Mouse (Mus musculus): ENCODE measurements around the gene Paqr9. TPM values are rescaled to one million over a fixed set of nuclear protein-coding genes. Genes with fewer than 3 reads are reported as not detected.

Paqr9 gene
- total RNA-seq, 2 experiments from 2014 or later, result 8.4 to 16.1 TPM

GRCm38 (mm10) chr9:95574116-95574515 lies 14.7 kb downstream of the Paqr9 start:
- DNase-seq (ENCODE audit: low spot score in 2 of 2), result no peak

- no peak for DNase-seq (ENCODE audit: low spot score in 2 of 2)
Measured at GRCm38 (mm10) chr9:95577502-95577901, 18.0 kb downstream of the Paqr9 start.

GRCm38 (mm10) chr9:95578366-95578895 lies 19.0 kb downstream of the Paqr9 start:
- DNase-seq (ENCODE audit: low spot score in 2 of 2), result peak in 1 of 2 experiments; percentile 18

GRCm38 (mm10) chr9:95581021-95581757 lies 21.7 kb downstream of the Paqr9 start:
- no peak for DNase-seq (ENCODE audit: low spot score in 2 of 2)

- no peak for DNase-seq (ENCODE audit: low spot score in 2 of 2)
Measured at GRCm38 (mm10) chr9:95581758-95582515, 22.5 kb downstream of the Paqr9 start.

- no peak for DNase-seq (ENCODE audit: low spot score in 2 of 2)
Measured at GRCm38 (mm10) chr9:95582555-95582954, 23.1 kb downstream of the Paqr9 start.

- no peak for DNase-seq (ENCODE audit: low spot score in 2 of 2)
Measured at GRCm38 (mm10) chr9:95586046-95586445, 26.6 kb downstream of the Paqr9 start.

GRCm38 (mm10) chr9:95588070-95588469 lies 28.6 kb downstream of the Paqr9 start:
- no peak for DNase-seq (ENCODE audit: low spot score in 2 of 2)

- DNase-seq (ENCODE audit: low spot score in 2 of 2), result no peak
Measured at GRCm38 (mm10) chr9:95594291-95594690, 34.8 kb downstream of the Paqr9 start.

GRCm38 (mm10) chr9:95597466-95598178 lies 38.2 kb downstream of the Paqr9 start:
- DNase-seq (ENCODE audit: low spot score in 2 of 2), result no peak

GRCm38 (mm10) chr9:95598179-95598721 lies 38.8 kb downstream of the Paqr9 start:
- no peak for DNase-seq (ENCODE audit: low spot score in 2 of 2)

GRCm38 (mm10) chr9:95599399-95599798 lies 39.9 kb downstream of the Paqr9 start:
- DNase-seq (ENCODE audit: low spot score in 2 of 2), result no peak

GRCm38 (mm10) chr9:95602849-95603248 lies 43.4 kb downstream of the Paqr9 start:
- no peak for DNase-seq (ENCODE audit: low spot score in 2 of 2)

- DNase-seq (ENCODE audit: low spot score in 2 of 2), result no peak
Measured at GRCm38 (mm10) chr9:95603316-95603715, 43.9 kb downstream of the Paqr9 start.

GRCm38 (mm10) chr9:95607196-95607595 lies 47.7 kb downstream of the Paqr9 start:
- no peak for DNase-seq (ENCODE audit: low spot score in 2 of 2)

GRCm38 (mm10) chr9:95612246-95612768 lies 52.9 kb downstream of the Paqr9 start:
- DNase-seq (ENCODE audit: low spot score in 2 of 2), result no peak

GRCm38 (mm10) chr9:95613426-95614127 lies 54.1 kb downstream of the Paqr9 start:
- no peak for DNase-seq (ENCODE audit: low spot score in 2 of 2)

GRCm38 (mm10) chr9:95614861-95615615 lies 55.6 kb downstream of the Paqr9 start:
- DNase-seq (ENCODE audit: low spot score in 2 of 2), result no peak

GRCm38 (mm10) chr9:95615961-95616360 lies 56.5 kb downstream of the Paqr9 start:
- no peak for DNase-seq (ENCODE audit: low spot score in 2 of 2)

Data from adrenal gland, adult 18-20 months (tissue).